Mouse (Mus musculus): ENCODE data around the gene Grk6.

GRCm38 (mm10) chr13:55463399-55464026 is 18.6 kb downstream of the Grk6 start:
- TF ChIP-seq MYOG (IDR thresholded peaks at IDR 0.05; ENCODE audit: control insufficient read depth in 1 of 3, insufficient read depth in 1 of 3, insufficient read length in 2 of 3, low read depth in 2 of 3) (no peak), POLR2A (IDR thresholded peaks at IDR 0.05; ENCODE audit: insufficient read length, low read depth) (no peak), MAX (IDR thresholded peaks at IDR 0.05; ENCODE audit: low read depth) (no peak), USF1 (IDR thresholded peaks at IDR 0.05; ENCODE audit: low read depth) (no peak), TCF12 (IDR thresholded peaks at IDR 0.05; ENCODE audit: insufficient read depth, poor library complexity, severe bottlenecking) (no peak), SRF (IDR thresholded peaks at IDR 0.05; ENCODE audit: control insufficient read depth, insufficient read length, low read depth) (no peak)

All from myocyte (in vitro differentiated cells).